Mouse (Mus musculus) lung, embryonic 15.5 days (tissue): ENCODE data around the gene Yars2. TPM values are rescaled to one million over a fixed set of nuclear protein-coding genes. Genes with fewer than 3 reads are reported as not detected.
A peak's percentile ranks its signal among the peaks of the same experiment; 100 is the strongest.
"Not testable (repeated sequence)": the region's sequence is repeated elsewhere in the genome, so short reads cannot be mapped to it uniquely, and the experiment has no call there.

Experiments
- ATAC-seq: fragments of 200-750 bp; cut with Nextera tagmentation; 2 replicates; pipeline ENCODE4 v1.8.0; 2017; ENCODE audit warnings: moderate number of reproducible peaks, borderline replicate concordance; ENCODE audit not compliant: low FRiP score, low TSS enrichment; ENCODE audit errors: extremely low read depth
- H3K27ac ChIP-seq: fragments of 300-500 bp; sonication (generic); 2 replicates; pipeline ENCODE4 v1.5.1; 2015; ENCODE audit warnings: moderate library complexity, mild to moderate bottlenecking, inconsistent platforms
- H3K27me3 ChIP-seq: fragments of 300-500 bp; sonication (generic); 2 replicates; pipeline ENCODE4 v1.6.1; 2015; ENCODE audit warnings: inconsistent platforms
- H3K36me3 ChIP-seq: fragments of 300-500 bp; sonication (generic); 2 replicates; pipeline ENCODE4 v1.6.1; 2015; ENCODE audit warnings: inconsistent platforms
- H3K4me1 ChIP-seq: fragments of 300-500 bp; sonication (generic); 2 replicates; pipeline ENCODE4 v1.6.1; 2015; ENCODE audit warnings: inconsistent platforms
- H3K4me2 ChIP-seq: fragments of 300-500 bp; sonication (generic); 2 replicates; pipeline ENCODE4 v1.6.1; 2015; ENCODE audit warnings: inconsistent platforms, mild to moderate bottlenecking, moderate library complexity
- H3K4me3 ChIP-seq: fragments of 300-500 bp; sonication (generic); 2 replicates; pipeline ENCODE4 v1.5.1; 2015; ENCODE audit warnings: mild to moderate bottlenecking, inconsistent platforms
- H3K9ac ChIP-seq: fragments of 300-500 bp; sonication (generic); 2 replicates; pipeline ENCODE4 v1.6.1; 2015; ENCODE audit warnings: inconsistent platforms
- H3K9me3 ChIP-seq: fragments of 300-500 bp; sonication (generic); 2 replicates; pipeline ENCODE4 v1.6.1; 2016; ENCODE audit warnings: inconsistent platforms
- WGBS: fragments of 180-500 bp; shearing (Covaris S2); methylation state at CpG from one replicate; pipeline ENCODE4 v1.1.7; 2015; 5-methylcytosine and 5-hydroxymethylcytosine counted together
- polyA plus RNA-seq: library from polyadenylated mRNA; unstranded; fragments of >200 nt; fragmentation: Nextera tagmentation; extraction: Ambion mirVana; gene quantifications from 2 replicates; pipeline ENCODE4 v1.2.1, GENCODE M21; 2015

Yars2 gene
- polyA plus RNA-seq, 1 experiment from 2014 or later: 37.7 TPM

DNA sequence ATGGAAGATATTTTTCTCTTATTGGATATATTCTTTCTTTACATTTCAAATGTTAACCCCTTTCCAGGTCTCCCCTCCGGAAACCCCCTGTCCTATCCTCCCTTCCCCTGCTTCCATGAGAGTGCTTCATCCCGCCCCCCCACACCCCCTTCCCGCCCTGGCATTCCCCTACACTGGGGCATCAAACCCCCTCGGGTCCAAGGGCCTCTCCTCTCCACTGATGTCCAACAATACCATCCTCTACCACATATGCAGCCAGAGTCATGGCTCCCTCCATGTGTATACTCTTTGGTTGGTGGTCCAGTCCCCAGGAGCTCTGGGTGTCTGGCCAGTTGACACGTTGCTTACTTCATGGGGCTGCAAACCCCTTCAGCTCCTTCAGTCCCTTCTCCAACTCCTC lies 8.6 kb downstream of the Yars2 start:
- H3K36me3 ChIP-seq: peaks cover 54% of the 10 kb centered on the region
- H3K9ac ChIP-seq: no peak overlapping the region
- no peak for ATAC-seq
- WGBS: 71% methylated on average over 5 of the region's 5 CpGs
- no peak overlapping the region for H3K27ac ChIP-seq
- H3K4me3 ChIP-seq: no peak overlapping the region
- no peaks in the 10 kb centered on the region for H3K4me1 ChIP-seq
- no peak overlapping the region for H3K4me2 ChIP-seq
- H3K27me3 ChIP-seq: no peaks in the 10 kb centered on the region
- H3K9me3 ChIP-seq: no peaks in the 10 kb centered on the region

DNA sequence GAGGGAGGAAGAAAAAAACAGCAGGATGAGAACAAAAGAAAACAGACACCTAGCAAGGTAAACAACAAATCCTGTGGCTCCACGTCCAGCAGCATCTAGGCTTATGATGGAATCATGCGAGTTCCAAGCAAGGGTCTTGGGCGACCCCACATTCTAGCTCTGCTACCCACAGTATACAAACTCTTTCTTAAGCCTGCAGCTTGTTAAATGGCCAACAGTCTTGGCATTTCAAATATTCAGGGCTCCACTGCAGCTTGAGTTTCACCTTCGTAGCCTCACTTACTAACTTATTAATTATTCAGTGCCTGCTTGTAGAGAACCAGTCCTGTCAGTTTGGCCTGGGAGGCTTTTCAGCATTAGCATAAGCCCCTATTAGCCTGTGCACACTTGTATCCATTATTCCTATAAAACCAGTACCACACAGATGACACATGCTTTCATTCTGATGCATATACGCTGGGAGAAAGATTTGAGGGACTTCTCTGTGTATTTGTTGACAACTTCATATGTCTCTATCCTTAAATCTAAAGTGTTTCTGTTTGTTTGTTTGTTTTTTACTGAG lies 23.1 kb downstream of the Yars2 start:
- Histone ChIP-seq H3K27ac (no peak overlapping the region), H3K4me3 (no peak overlapping the region), H3K9ac (no peak overlapping the region), H3K4me1 (no peaks in the 10 kb centered on the region), H3K36me3 (peaks cover 38% of the 10 kb centered on the region), H3K9me3 (no peaks in the 10 kb centered on the region), H3K27me3 (no peaks in the 10 kb centered on the region), H3K4me2 (no peak overlapping the region)
- no peak for ATAC-seq
- WGBS: 79% methylated on average over 5 of the region's 5 CpGs

DNA sequence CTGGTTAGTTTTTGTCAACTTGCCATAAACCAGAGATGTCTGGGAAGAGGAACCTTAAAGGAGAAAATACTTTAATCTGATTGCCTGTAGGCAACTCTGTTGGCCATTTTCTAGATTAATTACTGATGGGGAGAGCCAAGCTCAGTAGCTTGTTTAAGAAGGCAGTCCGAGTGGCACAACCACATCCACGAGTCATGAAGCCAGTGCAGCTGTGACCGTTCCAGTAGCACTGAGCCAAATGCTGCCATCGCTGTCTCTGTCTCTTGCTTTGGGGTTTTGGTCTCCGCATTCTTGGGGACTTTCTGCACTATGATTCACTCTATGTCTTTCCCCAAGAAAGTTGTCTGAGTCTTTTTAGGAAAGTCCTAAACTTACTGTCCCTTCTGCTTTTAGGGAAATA lies 43.7 kb downstream of the Yars2 start:
- Histone ChIP-seq H3K4me1 (no peaks in the 10 kb centered on the region), H3K4me2 (no peak overlapping the region), H3K9ac (no peak overlapping the region), H3K27ac (no peak overlapping the region), H3K27me3 (no peaks in the 10 kb centered on the region), H3K9me3 (no peaks in the 10 kb centered on the region), H3K4me3 (no peak overlapping the region), H3K36me3 (0 out of 2 replicates have a peak, but pooled peaks cover 3% of the 10 kb centered on the region)
- WGBS: 87% methylated on average over 5 of the region's 5 CpGs
- no peak for ATAC-seq

DNA sequence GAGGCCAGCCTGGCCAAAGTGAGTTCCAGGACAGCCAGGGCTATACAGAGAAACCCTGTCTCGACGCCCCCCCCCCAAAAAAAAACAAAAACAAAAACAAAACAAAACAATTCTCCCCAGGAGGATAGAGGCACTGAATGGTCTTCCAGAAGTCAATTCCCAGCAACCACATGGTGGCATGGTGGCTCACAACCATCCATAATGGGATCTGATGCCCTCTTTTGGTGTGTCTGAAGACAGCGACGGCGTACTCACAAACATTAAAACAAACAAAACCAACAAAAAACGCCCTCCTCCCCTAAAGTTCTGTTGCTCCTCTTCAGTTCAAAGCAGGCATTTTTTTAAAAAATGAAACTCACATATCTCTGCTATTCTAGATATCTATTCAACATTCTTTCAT lies 55.1 kb downstream of the Yars2 start:
- Histone ChIP-seq H3K4me3 (peak overlapping the region; percentile 95), H3K27me3 (no peaks in the 10 kb centered on the region), H3K36me3 (no peaks in the 10 kb centered on the region; the same call in 1 of the 2 replicates), H3K4me2 (peak overlapping the region; percentile 68), H3K9me3 (no peaks in the 10 kb centered on the region), H3K4me1 (peaks cover 7% of the 10 kb centered on the region), H3K9ac (peak overlapping the region; percentile 86), H3K27ac (peak overlapping the region; percentile 95)
- 7% methylated on average over 6 of the region's 6 CpGs for WGBS
- ATAC-seq: no peak

DNA sequence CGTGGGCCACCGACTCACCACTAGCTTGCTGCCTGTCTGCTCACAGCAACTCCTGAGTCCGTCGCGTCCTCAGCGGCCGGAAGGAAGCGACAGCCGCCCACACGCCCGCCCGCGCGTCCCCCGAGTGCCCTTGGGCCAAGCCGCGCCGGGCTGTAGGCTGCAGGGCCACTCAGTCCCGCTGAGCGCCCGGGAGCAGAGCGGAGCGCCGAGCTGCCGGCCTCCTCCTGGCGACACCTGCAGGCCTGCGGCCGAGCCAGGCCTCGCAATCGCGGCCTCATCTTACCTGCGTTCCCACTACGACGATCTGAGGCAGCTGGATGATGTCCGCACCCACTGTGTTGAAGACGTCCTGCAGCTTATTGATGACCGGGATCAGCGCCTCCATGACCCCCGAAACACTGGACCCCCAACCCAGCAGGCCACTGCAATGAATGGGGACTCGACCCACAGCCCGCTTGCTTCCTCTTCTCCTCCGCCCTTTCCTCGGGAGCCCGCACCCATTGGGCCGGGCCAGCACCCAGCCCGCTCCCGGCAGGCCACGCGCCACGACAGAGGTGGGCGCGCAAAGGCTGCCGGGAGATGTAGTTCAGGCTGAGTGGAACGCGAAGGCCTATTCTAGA lies 55.8 kb downstream of the Yars2 start, which contains the start of gene Dnm1l:
Gene Dnm1l, minus strand, starts transcription at position 479 of the 620 bp plus-strand sequence.
- WGBS: under 1% methylated on average over 55 of the region's 55 CpGs
- no peaks in the 10 kb centered on the region; the same call in 1 of the 2 replicates for H3K36me3 ChIP-seq
- H3K27me3 ChIP-seq: no peaks in the 10 kb centered on the region
- H3K4me3 ChIP-seq: peak within 1 kb of the TSS; percentile 95
- ATAC-seq: peak; percentile 100
- peak within 1 kb of the TSS; percentile 95 for H3K27ac ChIP-seq
- peaks cover 7% of the 10 kb centered on the region for H3K4me1 ChIP-seq
- peak within 1 kb of the TSS; percentile 68 for H3K4me2 ChIP-seq
- no peaks in the 10 kb centered on the region for H3K9me3 ChIP-seq
- H3K9ac ChIP-seq: peak within 1 kb of the TSS; percentile 86

DNA sequence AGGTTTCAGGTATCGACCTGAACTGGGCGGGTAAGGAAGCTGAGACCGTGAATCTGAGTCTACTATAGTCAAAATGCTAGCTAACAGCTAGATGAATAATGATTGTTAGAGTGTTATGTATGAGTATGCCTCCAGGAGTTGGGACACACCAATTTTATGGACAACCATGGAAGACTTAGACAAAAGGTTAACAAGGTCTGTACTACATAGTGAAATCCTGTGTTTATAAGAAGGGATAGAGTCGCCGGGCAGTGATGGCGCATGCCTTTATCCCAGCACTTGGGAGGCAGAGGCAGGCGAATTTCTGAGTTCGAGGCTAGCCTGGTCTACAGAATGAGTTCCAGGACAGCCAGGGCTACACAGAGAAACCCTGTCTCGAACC lies 56.3 kb downstream of the Yars2 start:
- not testable (repeated sequence) for H3K4me1 ChIP-seq, H3K9ac ChIP-seq, H3K36me3 ChIP-seq, H3K9me3 ChIP-seq, H3K27me3 ChIP-seq
- WGBS: 52% methylated on average over 9 of the region's 9 CpGs
- ATAC-seq: peak; percentile 17; the same call in 1 of the 2 replicates
- Histone ChIP-seq H3K4me3 (peak overlapping the region; percentile 95), H3K4me2 (peak overlapping the region; percentile 68), H3K27ac (0 out of 2 replicates have a peak overlapping the region, but pooled peaks have one; percentile 95)

Other genes with a start within 250 kb of the Yars2 start
- 10.4 and 11.3 TPM in 2 replicates for gene Pkp2, start 89.6 kb upstream of the Yars2 start, polyA plus RNA-seq
- gene Dnm1l, start 56.0 kb downstream of the Yars2 start, polyA plus RNA-seq: 52.5 and 56.2 TPM in 2 replicates